Mouse (Mus musculus) thymus, adult 2 months (tissue): ENCODE measurements around the gene Greb1.

Source experiments
- CTCF ChIP-seq: fragments of 200-500 bp; IDR thresholded peaks from 2 replicates; pipeline ENCODE4 v1.5.1; 2012; ENCODE audit warnings: mild to moderate bottlenecking, control low read depth, low read length, moderate library complexity, borderline replicate concordance; ENCODE audit not compliant: control insufficient read depth, poor library complexity, insufficient read depth; ENCODE audit errors: extremely low read depth
- POLR2A ChIP-seq: fragments of 200-500 bp; IDR thresholded peaks from 2 replicates; pipeline ENCODE4 v1.6.1; 2012; ENCODE audit warnings: mild to moderate bottlenecking, low read length, control low read depth, moderate library complexity; ENCODE audit not compliant: control insufficient read depth, poor library complexity, insufficient read depth; ENCODE audit errors: extremely low read depth

DNA sequence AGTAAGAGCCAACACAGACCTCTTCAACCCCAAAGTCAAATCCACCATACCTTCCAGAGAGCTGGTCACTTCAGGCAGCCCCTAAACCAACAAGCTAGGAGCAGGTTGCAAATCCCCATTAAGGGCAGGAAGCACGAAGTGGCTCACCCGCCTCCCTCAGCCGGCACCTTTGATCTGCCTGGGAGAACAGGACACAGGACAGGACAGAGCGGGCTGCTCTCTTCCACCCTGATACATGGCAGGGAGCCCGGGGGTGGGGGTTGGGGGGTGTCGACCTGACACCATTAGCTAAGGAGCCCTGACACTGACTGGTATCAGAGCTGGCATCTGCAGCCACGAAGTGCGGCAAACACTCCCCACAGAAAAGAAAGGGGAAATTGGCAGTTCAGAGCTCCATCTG, 47.6 kb downstream of the Greb1 start:
- TF ChIP-seq CTCF (no peak), POLR2A (no peak)
